Mouse (Mus musculus): ENCODE results near the gene Pard3b.

GRCm38 (mm10) chr1:62340261-62340660 lies 701.6 kb downstream of the Pard3b start:
- TF ChIP-seq CTCF (conservative IDR thresholded peaks at IDR 0.05; ENCODE audit: insufficient read depth, insufficient read length, low read depth, low read length) (no peak), POLR2A (IDR thresholded peaks at IDR 0.05; ENCODE audit: low read depth, low read length) (no peak)

Data from kidney, adult 2 months (tissue).